Mouse (Mus musculus) fat pad, adult 2 months (tissue): ENCODE results near the gene Abcc4.

Experiments used
- DNase-seq: peaks from one replicate; pipeline ENCODE4 v3.0.0-alpha.2; 2011; ENCODE audit warnings: low read depth, low spot score; ENCODE audit errors: extremely low read depth

Gene Abcc4

DNA sequence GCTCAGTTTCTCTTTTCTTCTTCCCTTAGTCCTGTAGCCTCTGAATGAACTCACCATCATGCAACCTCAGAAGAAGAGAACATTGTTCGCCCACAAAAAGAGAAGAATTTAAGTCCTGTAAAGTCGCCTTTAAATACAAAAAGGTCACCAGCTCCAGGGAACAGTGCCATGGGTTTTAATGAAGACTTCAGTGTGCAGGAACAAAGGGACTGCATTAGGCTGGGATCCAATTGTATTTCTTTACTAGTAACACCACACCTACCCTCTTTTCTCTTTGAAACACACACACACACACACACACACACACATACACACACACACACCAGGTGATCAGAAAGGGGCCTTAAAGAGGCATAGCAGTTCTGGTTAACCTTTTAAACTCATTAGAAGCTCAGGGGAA is 195.2 kb downstream of the Abcc4 start:
- no peak for DNase-seq

GRCm38 (mm10) chr14:118510216-118510615 is 195.8 kb downstream of the Abcc4 start:
- DNase-seq: no peak

DNA sequence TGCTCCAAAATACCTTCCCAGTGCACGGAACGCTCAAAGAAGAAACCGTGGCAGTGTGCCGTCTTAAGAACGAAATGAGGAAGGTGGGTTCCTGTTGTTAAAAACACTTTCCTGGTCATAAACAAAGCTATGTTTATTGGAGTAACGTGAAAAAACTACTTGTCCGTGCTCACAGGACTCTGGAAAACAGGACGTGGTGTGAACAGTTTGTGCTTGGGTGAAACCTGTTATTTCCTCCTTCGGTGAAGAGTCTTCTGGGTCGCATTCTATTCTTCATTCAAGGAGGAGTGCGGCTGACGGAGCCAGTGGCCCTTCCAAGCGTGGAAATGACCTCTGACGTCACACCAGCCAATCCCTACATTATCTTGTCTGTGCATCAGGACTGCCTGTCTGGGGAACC is 198.2 kb downstream of the Abcc4 start:
- no peak for DNase-seq

DNA sequence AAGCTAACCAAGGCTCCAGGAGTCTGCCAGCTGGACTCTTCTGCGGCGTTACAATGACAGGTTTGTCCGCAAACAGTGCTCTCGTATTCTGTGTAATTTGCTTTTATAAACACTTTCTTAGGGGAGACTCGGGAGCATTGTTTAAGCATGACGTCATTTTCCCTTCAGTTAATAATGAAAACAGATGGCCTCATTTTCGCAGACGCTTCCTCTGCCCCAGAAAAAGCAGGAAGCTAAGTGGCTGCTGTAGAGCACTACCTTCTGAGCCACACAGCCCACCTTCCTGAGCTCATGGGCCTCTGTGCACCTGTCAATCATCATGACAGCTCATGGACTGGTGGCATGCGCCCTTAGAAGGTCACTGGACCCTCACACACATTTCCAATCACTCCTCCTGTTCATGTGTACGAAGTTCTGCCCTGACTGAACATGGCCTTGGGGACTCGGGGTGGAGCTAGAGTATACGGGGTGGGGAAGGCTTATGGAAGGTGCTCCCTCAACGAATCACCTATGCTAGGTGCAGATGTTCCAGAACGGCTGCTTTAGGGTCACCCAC is 199.3 kb downstream of the Abcc4 start:
- no peak for DNase-seq

- DNase-seq: no peak
These were observed 209.3 kb downstream of the Abcc4 start for GRCm38 (mm10) chr14:118496767-118497166.

GRCm38 (mm10) chr14:118495458-118495857 is 210.6 kb downstream of the Abcc4 start:
- DNase-seq: no peak

DNA sequence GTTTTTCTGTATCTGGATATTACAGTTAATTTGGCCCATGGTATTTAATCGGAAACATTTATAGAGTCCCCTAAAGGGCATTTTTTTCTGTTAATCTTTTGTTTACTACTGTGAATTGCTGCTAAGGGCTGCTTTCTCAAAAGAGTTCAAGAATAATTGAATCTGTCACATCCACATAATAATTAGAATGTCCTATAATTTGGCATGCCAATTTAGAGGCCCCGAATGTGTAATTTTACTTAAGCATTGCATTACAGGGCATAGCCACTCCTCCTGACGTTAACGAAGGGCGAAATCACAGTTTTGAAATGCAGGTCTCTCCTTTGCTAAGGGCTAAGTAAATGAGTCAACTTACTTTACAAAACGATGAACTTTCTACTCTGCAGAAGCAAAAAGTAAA is 214.3 kb downstream of the Abcc4 start:
- DNase-seq: no peak

- DNase-seq: no peak
These were observed 214.7 kb downstream of the Abcc4 start for GRCm38 (mm10) chr14:118491300-118491699.

DNA sequence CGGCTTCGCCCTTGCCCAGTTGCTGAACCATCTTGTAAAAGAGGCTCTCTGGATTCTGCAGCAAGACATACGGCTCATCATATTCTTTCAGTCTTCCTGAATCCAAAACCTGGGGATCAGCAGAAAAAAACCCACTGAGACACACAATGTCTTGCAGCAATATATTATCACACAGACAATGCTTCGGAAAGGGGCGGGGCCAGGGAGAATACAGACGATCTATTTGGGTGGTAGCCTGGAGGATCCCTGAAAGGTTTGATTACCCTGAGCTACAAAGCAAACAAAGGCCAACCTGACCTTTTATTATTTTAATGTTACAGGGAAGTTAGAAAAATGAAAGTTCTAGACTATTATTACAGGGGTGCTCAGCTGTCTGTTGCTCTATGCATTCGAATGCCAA is 215.5 kb downstream of the Abcc4 start:
- DNase-seq: no peak

- DNase-seq: no peak
These were observed 219.7 kb downstream of the Abcc4 start for GRCm38 (mm10) chr14:118486349-118486748.

DNA sequence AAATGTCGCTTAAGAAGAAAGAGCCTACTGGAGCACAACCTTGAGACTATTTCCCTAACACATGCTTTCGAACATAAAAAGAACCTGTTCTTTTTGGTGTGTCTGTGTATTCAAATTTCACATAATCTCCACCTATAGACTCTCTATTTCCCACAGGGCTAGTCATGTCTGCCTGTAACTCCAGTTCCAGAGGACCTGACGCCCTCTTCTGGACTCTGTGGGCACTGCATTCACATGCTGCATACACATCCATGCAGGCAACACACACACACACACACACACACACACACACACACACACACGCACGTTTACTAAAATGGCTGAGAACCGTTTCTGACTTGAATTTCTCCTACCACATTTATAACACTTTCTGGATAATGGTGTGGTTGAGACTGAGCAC is 220.4 kb downstream of the Abcc4 start:
- DNase-seq: no peak

- DNase-seq: peak; percentile 47
These were observed 223.7 kb downstream of the Abcc4 start for GRCm38 (mm10) chr14:118482320-118482719.

DNA sequence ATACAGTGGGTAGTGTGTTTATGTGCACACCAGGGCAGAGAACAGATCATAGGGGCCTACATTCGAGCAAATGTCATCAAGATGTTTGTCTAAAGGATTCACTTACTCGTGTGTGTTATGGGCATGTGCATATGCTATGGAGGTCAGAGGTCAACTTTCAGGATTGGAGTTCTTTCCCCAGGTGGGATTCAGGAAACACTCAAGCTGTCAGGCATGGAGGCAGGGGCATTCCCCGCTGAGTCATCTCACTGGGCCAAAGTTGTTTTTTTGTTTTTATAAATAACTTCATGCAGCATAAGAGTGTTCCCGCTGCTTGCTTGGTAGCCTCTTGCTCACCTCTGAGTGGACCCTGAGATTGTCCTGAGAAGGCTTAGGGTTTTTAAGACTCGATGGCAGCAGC is 224.2 kb downstream of the Abcc4 start:
- DNase-seq: no peak

DNA sequence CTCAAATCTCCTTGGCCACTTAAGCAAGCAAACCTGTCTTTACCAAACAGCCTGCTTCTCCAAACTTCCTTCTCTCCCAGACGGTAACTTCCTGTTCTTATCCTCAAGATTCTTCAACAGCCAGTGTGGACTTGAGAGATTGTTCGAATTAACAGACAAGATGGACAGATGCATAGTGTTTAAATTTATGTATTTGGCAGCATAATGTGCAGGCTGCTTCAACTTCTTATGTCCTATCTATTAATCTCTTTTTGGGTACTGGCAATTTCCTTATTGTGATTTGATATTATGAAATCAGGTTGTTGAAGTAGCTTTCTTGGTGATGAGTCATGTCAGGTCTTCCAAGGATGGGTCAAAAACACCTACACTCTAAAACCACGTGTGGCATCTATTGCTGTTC is 229.7 kb downstream of the Abcc4 start:
- peak; percentile 56 for DNase-seq

DNA sequence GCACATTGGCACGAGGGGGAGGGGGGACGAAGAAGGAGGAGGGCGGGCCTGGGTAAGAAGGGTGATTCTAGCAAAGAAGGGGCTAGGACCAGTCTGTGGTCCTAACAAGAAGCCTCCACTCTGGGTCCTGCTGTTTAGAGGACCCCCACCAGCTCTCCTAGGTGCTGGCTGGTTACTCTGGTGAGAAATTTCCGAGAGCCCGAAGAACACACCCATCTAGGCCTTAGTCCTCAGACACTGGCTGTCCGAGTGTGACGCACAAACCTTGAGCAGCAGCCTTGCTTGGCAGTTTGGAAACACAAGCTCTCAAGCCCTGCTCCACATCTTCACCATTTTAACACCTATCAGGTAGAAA is 230.9 kb downstream of the Abcc4 start:
- no peak for DNase-seq

DNA sequence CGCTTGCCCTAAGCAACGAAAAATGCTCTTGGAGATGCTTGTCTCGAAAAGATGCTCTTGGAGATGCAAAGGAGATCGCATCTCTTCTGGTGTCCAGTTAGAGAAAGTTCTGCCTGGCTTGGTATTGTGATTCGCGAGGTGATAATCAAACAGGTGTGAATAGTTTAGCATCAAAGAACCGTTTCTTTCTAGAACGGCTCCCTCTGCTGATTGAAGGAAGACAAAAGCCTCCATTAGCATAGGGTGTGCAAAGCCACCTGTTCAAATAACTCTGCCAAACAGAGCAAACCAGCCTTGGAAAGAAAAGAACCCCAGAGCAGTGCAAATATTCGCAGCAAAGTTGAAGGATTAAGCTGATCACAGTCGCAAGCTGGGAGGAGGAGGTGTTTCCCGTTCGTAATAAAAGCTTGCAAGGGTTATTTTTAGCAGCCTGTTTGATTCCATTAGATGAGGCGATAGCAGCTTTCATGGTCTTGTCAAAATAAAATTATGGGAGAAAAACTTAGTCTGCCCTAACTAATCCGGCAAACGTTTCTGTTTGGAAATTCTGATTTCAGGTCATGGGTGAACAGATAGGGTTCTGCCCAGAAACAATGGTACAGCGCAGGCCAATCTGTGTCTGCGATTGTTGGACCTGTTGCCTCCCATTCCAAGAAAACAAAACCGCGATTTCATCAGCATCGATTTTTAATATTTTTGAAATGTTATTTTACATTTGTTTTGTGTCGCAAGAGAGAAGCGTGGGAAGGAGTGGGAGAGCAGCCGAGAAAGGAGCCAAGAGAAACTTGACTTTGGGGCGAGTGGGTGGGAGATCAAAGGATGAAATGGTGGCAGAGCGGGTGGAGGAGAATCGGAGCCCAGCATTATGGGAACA is 231.6 kb downstream of the Abcc4 start:
- peak; percentile 61 for DNase-seq

DNA sequence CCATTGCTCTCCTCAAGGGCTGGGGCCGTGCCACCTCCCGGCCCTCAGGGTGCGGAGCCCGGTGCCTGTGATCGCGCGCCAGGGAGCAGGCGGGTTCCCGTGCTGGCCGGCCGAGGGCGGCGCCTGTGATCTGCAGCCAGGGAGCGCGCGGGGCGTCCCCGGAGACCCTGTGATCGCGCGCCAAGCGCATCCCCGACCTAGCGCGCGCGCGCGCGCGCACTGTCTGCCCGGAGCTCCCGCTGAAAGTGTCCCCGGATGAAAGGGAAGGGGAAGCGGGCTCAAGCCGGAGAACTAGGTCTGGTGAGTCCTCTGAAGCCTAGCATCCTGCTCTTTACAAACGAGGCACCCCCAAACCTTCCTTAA is 232.2 kb downstream of the Abcc4 start:
- DNase-seq: no peak

- no peak for DNase-seq
These were observed 232.7 kb downstream of the Abcc4 start for GRCm38 (mm10) chr14:118473188-118473830.

GRCm38 (mm10) chr14:118465331-118465730 is 240.7 kb downstream of the Abcc4 start:
- no peak for DNase-seq

- no peak for DNase-seq
These were observed 241.6 kb downstream of the Abcc4 start for GRCm38 (mm10) chr14:118464401-118464800.

DNA sequence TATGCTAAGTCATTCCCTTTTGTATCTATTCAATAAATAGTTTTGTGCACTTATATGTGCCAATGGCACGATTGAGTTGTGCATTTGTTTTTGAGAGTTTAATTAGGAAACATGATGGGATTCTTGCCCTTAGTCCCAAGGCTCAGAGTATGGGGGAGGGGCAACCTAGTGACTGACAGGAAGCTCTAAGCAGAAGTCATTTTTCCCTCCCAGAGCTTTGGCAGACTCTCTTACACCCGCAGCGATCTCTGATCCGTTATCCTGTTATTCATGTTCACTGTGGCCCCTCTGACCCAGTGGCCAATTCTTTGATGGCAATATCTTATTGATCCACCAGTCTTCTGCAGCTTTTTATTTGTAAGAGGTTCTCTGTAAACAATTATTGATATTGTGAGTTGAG is 253.4 kb downstream of the Abcc4 start:
- DNase-seq: no peak

GRCm38 (mm10) chr14:118440155-118440554 is 265.9 kb downstream of the Abcc4 start:
- DNase-seq: no peak
